Mouse (Mus musculus): ENCODE measurements around the gene Grin2b.

DNA sequence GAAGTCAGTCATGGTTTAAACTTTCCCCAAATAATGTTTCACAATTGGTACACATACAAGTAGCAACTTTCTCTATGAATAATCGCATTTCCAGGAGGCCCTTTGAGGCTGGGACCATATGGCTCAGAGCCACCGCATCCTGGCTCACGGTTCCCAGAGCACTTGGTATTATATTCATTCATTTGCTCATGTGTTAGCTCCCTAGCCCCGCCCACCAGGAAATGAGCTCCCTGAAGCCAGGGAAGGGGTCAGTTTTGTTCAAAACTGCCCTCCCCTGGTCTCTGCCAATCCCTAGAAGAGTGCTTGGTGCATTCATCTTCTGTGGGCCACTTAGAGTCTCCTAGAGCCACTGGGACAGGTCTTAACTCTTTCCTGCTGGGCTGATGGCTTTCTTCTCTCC lies 344.3 kb downstream of the Grin2b start:
- no peak for TF ChIP-seq CTCF (IDR thresholded peaks at IDR 0.05; ENCODE audit: low read depth, low read length)
- TF ChIP-seq EP300 (IDR thresholded peaks at IDR 0.05; ENCODE audit: insufficient read depth, low read depth, low read length): no peak
